Mouse (Mus musculus) megakaryocyte, embryonic 14.5 days (primary cell): ENCODE results near the gene Dip2b.

Experiments
- FLI1 ChIP-seq: IDR thresholded peaks from 2 replicates; pipeline ENCODE4 v1.6.1; 2012; ENCODE audit warnings: low read length, inconsistent platforms, mixed read lengths
- GATA1 ChIP-seq: IDR thresholded peaks from 3 replicates; pipeline ENCODE4 v1.6.1; 2012; ENCODE audit warnings: mixed read lengths, low read length, inconsistent platforms, borderline replicate concordance

GRCm38 (mm10) chr15:100184821-100185496 is 146.5 kb downstream of the Dip2b start:
- no peak for TF ChIP-seq GATA1
- TF ChIP-seq FLI1 = no peak
